Mouse (Mus musculus) gastrocnemius, postnatal 14 days (tissue): Measurements from ENCODE around the gene Polm. TPM values are rescaled to one million over a fixed set of nuclear protein-coding genes. Genes with fewer than 3 reads are reported as not detected.

ENCODE experiments used
- DNase-seq: peaks from one replicate; pipeline ENCODE4 v3.0.0; 2021; ENCODE audit warnings: mixed read lengths
- intact Hi-C: fragments of 180-260 bp; cut with DNase I; formaldehyde crosslinking; loops from one replicate; pipeline ENCODE4 v1.15.1; 2025; ENCODE audit warnings: low total_unique reads
- total RNA-seq, 2 experiments: library from RNA; stranded (reverse); gene quantifications; 2 replicates each; pipeline ENCODE4 v1.2.3; 2021

Polm gene
- total RNA-seq, 2 experiments from 2014 or later: 2.1 to 3.3 TPM

DNA sequence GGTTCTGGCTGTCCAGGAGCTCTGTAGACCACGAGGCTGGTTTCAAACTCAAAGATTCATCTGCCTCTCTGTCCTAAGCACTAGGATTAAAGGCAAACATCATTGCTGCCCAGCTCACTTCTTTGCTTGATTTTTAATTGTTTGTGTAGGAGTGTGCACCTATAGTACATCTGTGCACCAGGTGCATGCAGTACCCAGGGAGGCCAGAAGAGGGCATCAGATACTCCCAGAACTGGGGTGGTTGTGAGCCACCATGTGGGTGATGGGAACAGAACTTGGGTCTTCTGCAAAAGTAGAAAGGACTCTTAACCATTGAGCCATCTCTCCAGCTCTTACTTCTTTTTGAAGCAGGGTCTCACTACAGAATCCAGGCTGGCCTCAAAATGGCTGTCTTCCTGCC is 20.9 kb upstream of the Polm start:
- intact Hi-C loops: no loop called here
- DNase-seq: no peak

DNA sequence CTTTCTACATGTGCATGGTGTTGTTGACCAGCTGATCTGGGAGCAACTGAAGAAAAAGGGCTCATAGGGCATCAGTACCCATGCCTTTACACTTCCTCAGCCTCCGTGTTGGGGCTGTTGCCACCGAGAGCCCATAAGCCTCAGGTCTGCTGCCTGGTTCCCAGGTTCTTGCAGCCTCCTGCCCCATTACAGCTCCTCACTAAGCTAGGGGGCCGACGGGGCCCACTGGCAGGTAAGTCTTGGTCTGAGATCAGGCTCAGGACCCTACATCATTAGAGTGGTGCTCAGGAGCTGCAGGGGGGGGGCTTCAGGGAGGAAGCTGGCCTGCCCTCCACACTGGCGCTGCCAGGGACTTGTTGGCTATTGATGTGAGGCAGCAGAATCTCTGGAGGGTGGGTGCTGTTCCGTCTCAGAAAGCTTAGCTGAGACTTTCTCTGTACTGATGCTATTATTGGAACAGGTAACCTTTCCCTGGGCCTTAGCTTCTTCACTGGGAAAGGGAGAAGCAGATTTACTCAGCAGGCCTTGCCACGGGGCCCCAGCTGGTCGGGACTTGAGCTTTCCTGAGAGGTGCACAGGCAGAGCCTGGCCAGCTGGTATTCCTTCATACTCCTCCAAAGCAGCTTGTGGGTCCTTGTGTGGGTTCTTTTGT is 18.8 kb upstream of the Polm start:
- DNase-seq: no peak
- intact Hi-C loops: no loop called here

DNA sequence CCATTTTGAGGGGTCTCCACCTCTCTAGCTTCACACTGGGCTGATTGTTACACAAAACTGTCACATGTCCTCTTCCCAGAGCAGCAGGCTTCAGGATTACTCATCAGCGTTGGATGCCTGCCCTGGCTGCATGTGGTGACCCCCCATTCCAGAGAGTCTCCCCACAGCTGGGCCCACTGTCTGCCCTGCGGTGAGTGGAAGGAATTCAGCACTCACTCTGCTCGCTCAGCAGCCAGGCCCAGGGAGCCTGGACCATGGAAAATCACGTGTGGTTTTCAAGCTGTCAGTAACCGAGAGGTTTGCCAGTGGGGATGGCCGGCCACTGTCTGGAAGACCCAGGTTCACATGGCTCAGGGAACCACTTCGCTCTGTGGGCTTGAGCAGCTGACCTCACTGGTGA is 18.1 kb upstream of the Polm start:
- peak; percentile 82 for DNase-seq
- intact Hi-C loops: no loop called here

DNA sequence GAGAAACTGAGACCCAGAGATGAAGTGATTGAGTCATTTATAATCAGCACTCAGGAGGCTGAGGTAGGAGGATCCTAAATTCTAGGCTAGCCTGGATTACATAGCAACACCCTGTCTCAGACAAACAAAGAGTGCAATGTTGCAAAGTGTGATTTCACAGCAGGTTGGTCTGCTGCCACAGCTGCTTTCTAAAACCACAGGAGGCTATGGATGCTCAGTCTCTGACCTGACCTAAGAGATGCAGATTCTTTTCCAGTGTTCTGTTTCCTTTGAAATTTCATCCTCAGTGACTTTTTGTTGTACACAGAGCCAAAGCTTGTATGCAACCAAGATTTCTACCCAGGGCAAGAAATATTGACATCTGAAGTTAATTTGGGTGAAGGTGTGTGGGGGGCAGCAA is 17.7 kb upstream of the Polm start:
- intact Hi-C loops: no loop called here
- DNase-seq: no peak

DNA sequence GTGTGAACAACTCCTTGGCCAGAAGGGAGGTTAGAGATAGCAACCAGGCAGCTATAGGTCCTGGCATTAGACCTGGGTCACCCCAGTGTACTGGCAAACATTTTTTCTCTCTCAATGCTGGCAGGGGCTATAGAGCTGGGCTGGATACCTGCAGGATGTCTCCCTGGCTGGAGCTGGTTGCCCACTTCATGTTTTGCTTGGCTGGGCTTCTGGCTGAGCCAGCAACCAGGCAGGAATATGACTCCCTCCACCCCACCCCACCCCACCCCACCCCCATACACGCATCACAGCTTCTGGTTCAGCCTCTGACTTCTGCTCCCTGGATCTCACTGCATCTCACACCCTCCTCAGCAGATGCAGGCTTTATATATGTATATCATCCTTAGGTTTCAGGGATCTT is 14.5 kb upstream of the Polm start:
- intact Hi-C loops: no loop called here
- no peak for DNase-seq

DNA sequence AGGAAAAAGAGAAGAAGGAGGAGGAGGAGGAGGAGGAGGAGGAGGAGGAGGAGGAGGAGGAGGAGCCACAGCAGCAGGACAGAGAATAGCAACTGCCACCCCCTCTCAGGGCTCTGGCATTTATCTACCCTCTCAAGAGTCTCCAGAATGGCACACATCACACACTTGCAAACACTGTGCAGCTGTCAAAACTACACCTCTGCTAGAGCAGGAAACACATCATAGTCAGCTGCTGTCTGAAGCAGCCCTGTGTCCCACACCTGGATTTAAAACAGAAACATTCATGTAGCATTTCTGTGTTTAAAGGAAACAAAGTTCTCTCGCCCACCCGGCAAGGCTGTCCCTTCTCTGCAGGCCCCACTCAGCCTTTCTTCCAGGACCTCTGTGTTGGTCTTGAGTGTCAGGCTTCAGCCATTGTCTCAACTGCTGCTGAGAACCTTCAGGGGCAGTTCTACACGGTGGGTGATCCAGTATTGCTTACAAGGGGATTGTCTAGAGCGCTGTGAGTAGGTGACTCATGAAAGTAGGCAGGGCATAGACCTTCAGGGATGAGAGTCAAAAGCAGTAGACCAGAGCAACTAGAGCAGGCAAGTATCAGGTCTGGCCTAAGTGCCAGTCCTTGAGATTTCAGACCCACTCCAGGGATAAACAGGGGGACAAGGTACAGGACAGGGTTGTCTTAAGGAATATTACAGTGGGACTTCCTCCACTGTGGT is 13.4 kb upstream of the Polm start:
- no peak for DNase-seq
- intact Hi-C loops: no loop called here

DNA sequence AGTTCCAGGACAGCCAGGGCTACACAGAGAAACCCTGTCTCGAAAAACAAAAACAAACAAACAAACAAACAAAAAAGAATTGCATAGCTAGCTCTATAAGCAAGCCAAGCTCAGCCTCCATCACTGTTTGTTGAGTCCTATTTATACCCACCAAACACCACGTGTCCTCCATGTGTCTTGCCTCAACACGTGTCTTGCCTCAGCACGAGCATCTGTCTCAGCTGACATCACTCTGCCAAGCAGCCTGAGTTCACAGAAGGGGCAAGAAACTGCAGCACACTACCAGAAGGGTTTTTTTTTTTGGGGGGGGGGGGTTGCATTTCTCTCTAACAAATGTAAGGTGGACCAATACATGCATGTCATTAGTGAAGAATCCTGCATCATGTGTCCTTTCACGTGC is 12.6 kb upstream of the Polm start:
- DNase-seq: no peak
- intact Hi-C loops: no loop called here

DNA sequence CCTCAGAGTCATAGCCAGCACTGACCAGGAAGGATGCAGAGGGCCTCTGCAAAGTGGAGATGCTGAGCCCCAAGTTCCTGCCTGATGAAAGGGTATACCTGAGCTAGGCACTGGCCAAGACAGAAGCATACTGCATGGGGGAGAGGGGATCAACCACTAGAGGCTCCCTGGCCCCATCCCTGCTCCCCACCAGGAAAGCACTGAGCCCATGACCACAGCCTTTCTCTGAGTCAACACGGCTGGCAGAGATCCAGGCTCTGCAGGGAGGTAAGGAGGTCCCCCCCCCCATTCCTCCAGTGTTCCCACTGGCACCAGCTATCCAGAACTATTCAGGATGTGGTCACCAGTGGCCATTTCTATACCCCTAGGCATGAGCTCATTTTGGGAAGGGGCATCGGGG is 11.5 kb upstream of the Polm start:
- intact Hi-C loops: loop anchor here (5.0 kb wide), 1 partner anchor 33 kb away; no protein-coding TSS in a partner anchor

DNA sequence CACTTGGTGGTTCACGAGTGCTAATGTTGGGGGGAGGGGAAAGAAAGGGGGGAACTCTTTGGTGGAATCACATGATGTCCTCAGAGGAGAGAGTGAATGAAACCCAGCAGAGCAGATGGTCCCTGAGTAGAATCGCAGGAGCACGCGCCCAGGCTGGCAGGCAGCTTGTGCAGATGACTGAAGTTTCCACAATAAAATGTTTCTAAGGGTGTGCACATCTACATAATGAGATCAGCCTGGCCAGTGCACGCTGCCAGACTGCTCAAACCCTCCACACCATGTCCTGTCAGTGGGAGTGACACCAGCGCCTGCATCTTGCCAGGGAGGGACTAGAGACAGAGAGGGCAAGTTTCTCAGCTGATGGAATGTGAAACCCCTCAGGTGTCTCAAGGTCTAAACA is 10.9 kb upstream of the Polm start:
- DNase-seq: peak; percentile 62
- intact Hi-C loops: loop anchor here (5.0 kb wide), 1 partner anchor 34 kb away; no protein-coding TSS in a partner anchor

More for the DNA sequence above, 11.5 kb upstream of the Polm start:
- DNase-seq: no peak

DNA sequence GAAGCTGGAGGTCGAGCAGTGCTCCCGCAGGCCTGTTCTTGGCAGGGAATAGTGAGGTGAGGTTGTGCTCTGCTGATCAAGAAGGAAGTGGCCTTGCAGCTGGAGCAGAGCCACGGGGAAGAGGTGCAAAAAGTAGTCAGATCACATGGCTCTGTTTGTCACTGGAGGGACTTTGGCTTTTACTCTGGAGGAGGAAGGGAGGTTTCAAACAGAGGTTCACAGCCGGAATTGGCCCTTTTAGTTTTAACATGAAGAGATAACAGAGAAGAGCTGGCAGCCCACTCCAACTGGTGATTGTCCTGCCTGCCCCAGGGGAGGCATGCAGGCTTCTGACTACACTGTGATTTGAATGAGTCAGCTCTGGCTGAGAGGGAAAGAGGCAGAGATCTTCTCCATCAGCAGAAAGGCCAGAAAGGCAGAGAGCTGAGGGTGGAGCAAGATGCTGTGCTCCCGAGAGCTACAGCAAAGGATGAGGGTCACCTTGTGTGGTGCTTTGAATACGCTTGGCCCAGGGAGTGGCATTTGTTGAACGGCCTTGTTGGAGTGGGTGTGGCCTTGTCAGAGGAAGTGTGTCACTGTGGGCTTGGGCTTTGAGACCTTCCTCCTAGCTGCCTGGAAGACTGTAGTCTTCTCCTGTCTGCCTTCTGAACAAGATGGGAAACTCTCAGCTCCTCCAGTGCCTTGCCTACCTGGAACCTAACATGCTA is 9.0 kb upstream of the Polm start:
- intact Hi-C loops: loop anchor here (5.0 kb wide), 1 partner anchor 36 kb away; no protein-coding TSS in a partner anchor

DNA sequence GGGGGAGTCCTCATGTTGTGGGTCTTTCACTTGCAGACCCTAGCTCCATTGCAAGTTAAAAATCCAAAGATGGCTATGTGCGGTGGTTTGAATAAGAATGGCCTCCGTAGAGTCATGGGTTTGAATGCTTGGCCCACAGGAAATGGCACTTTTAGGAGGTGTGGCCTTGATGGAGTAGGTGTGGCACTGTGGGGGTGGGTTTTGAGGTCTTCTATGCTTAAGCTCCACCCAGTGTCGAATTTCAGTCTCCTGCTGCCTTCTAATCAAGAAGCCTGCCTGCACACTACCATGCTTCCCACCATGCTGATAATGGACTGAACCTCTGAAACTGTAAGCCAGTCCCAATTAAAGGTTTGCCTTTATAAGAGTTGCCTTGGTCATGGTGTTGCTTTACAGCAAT is 5.3 kb upstream of the Polm start:
- DNase-seq: no peak
- intact Hi-C loops: no loop called here

More for the DNA sequence above, 9.0 kb upstream of the Polm start:
- DNase-seq: no peak

DNA sequence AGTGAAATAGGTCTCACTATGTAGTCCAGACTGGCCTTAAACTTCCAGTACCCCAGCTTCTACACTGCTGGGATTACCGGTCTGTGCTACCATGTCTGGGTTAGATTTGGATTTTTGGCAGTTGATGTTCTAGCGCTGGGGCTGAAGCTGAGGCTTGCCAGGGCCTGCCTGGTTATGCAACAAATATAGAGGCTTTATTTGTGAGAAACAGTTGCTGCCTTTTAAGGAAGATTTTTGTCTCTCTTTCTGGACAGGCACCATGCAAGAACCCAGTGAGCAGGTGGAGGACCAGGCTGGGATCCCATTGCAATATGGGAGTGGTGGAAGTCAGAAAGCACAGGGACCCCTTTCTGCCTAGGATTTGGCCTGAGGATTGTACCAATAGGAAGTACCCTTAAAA is 3.9 kb upstream of the Polm start:
- intact Hi-C loops: no loop called here
- no peak for DNase-seq

DNA sequence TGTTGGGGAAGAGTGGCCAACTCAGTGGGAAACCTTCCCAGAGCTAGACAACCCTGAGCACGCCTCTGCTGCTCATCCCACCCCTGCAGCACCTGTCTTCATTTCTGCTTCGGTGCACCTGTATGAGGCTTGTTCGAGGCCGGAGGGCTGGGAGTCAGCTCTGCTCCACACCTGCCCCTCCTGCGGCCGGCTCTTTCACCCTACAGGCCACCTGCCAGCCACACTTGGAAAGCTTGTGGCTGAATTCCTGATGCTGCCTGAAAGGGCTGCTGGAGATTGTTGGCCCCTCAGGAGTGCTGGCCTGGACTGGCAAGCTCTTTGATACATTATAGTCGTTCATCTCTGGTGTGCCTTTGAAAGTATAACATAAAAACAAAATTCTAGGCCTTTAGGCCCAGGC is 2.5 kb upstream of the Polm start:
- no peak for DNase-seq

DNA sequence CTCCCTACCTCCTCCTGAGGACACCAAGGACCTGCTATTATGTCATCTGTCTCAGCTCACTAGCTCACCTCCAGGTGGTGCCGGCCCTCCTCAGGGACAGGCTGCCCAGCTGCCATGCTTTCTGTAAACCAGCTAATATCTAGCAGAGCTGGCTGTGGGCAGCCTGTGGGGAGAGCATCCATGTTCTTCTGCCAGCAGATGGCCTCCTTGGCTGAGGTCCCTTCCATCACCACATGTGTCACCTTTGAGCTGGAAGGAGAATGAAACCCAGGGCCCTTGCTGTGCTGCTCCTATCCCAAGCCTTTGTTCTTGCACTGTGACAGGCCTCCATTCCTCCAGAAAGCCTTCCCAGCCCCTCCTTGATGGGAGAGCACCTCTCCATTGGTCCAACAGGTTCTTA is 1.7 kb downstream of the Polm start:
- DNase-seq: no peak
- intact Hi-C loops: no loop called here

More for the DNA sequence above, 2.5 kb upstream of the Polm start:
- intact Hi-C loops: no loop called here

DNA sequence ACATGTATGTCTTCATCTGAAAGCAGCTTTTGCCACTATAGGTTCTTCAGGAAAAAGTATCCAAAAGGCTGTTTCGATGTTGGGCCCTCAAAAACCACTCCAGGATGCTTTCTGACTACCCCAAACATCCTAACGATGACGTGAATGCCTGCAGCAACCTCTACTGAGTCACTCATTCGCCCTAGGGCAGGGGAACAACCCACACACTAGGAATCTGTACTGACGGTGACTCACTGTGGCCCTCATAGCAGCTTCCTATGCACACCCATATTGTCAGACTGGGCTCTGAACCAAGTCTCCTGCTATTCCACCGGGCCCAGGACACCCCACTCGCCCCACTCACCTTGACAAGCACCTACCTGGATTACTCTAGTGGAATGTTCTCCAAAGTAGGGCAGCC is 2.8 kb downstream of the Polm start:
- no peak for DNase-seq
- intact Hi-C loops: no loop called here

DNA sequence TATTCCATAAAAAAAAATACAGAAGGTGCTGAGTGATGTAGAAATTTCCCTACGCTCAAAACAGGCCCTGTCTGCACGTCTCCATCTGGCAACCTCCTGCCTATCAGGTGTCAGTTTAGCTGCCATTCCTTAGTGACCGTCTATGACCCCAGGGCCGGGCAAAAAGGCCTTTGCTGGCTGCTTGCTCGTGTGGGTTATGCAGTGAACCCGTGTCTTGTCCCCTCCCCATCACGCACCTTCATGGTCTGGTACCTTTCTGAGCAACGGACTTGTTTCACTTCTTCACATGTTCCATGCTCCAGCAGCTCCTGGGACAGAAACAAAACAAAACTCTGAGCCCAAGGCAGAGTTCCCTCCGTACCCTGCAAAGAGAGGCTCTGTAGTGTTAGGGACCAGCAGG is 3.3 kb downstream of the Polm start:
- intact Hi-C loops: no loop called here
- DNase-seq: no peak

DNA sequence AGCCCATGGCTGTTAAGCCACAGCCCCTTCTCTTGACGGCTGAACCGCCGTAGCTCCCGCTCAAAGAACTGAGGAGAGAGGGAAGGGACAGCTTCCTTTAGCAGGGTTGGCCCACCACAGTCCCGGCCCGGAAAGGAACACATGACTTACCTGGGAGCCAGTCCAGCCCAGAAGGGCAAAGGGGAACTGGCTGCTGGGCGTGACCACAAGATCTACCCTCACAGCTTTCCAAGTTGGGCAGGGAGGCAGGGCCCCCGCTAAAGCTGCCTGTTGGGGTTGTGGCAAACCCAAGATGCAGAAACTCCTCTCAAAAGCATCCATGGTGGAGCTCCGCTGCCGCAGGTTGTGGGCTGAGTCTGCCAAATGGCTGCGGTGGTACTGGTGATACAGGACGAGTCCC is 8.5 kb downstream of the Polm start:
- DNase-seq: no peak
- intact Hi-C loops: no loop called here

DNA sequence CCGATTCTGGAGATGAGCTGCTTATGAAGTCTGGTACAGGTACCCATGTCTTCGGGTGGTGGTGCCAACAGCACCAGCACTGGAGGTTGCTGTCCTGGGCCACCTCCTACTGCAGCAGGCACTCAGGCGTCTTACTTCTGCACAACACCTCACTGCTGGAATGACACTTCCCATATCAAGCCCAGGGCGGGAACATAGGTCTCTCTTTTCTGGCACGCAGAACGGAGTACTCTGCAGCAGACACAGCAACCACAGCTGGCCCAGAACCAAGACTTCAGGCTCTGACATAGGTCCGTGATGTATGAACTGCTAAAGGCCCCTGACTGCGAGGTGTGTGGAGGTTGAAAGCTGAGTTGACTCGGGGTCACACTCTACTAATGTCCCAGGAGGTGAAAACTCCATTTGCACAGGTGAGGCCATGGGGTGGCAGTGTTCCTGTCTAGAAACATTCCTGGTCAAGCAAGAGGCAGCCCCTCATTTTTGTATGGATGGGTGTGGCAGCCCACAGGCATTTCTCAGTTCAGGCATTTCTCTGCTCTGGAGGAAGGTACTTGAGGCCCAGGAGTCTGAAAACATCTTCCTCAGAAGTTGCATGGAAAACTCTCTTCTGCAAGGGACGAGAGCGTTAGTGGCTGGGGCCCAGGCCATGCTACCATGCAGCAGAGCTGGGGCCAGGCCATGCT is 9.2 kb downstream of the Polm start:
- intact Hi-C loops: no loop called here

DNA sequence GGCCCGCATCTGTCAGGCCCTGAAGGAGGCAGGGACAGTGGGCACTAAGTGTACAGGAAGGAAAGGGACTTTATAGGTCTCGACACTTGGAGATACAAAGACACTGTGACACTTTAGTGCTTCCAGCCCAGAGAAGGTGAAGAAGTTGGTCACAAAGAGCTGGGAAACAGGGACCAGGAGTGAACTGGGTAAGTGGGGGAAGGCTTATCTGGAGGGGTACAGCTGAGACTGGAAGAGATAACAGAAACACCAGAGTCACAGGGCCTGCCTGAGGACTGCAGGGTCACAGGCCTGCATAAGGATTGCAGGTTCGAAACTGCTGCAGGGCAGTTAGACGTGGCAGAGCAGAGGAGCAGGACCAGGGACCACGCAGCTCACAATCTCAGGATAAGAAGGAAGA is 9.9 kb downstream of the Polm start:
- no peak for DNase-seq
- intact Hi-C loops: no loop called here

More for the DNA sequence above, 9.2 kb downstream of the Polm start:
- DNase-seq: no peak

DNA sequence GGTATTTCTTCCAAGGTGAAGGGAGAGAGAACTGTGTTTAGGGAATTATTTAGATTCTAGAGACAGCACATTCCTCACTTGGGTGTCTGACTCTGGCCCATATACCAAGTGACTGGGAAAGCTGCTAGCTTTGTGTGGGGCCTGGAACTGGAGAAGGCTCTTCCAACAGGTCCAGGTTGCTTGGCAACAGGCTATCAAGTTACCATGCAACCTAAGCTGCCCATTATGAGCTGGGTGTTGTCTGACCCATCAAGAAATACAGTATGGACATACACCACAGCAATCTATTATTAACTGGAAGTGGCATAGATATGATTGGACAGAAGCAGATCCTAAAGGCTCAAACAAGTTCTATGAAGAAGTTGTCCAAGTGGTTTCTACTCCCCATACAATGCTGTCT is 12.4 kb downstream of the Polm start:
- DNase-seq: no peak
- intact Hi-C loops: no loop called here
